Mouse (Mus musculus) E14TG2a.4 (cell line): ENCODE measurements at regions not wholly inside any gene's neighbourhood (a gene's known extent, or its start where the extent isn't known, plus 50 kb on each side); places are given as distances from the start of the nearest gene placed in this dataset.
A peak's percentile ranks its signal among the peaks of the same experiment; 100 is the strongest.

ENCODE experiments used
- H3K27me3 ChIP-seq: 2 replicates; pipeline ENCODE4 v1.6.1; 2014; ENCODE audit warnings: low read length, control low read depth; ENCODE audit not compliant: insufficient read depth
- H3K36me3 ChIP-seq: 2 replicates; pipeline ENCODE4 v1.6.1; 2014; ENCODE audit warnings: low read length, control low read depth; ENCODE audit not compliant: insufficient read depth
- H3K4me1 ChIP-seq: replicated peaks from 2 replicates; pipeline ENCODE4 v1.6.1; 2014; ENCODE audit warnings: low read depth, low read length, control low read depth
- H3K4me3 ChIP-seq: replicated peaks from 2 replicates; pipeline ENCODE4 v1.5.1; 2014; ENCODE audit warnings: mild to moderate bottlenecking, low read length
- H3K9me3 ChIP-seq: 2 replicates; pipeline ENCODE4 v1.6.1; 2014; ENCODE audit warnings: low read length, control low read depth
- CTCF ChIP-seq: conservative IDR thresholded peaks from 2 replicates; pipeline ENCODE4 v1.5.1; 2014; ENCODE audit warnings: low read length
- NANOG ChIP-seq: IDR thresholded peaks from 2 replicates; pipeline ENCODE4 v1.6.1; 2014; ENCODE audit warnings: borderline replicate concordance, low read length, mixed read lengths
- POU5F1 ChIP-seq: IDR thresholded peaks from 2 replicates; pipeline ENCODE4 v1.6.1; 2014; ENCODE audit warnings: low read length, borderline replicate concordance

- Histone ChIP-seq H3K36me3 (no peaks in the 10 kb centered on the region), H3K9me3 (0 out of 2 replicates have a peak, but pooled peaks cover 3% of the 10 kb centered on the region), H3K4me3 (no peak overlapping the region), H3K27me3 (no peaks in the 10 kb centered on the region), H3K4me1 (no peaks in the 10 kb centered on the region)
- TF ChIP-seq CTCF (no peak), NANOG (no peak), POU5F1 (no peak)
Measured at GRCm38 (mm10) chr1:141884356-141884755, 1638.4 kb downstream of the Kcnt2 start.

- H3K27me3 ChIP-seq = no peaks in the 10 kb centered on the region
- no peaks in the 10 kb centered on the region for H3K4me1 ChIP-seq
- no peaks in the 10 kb centered on the region for H3K36me3 ChIP-seq
- no peak for TF ChIP-seq NANOG
- TF ChIP-seq POU5F1 = no peak
- TF ChIP-seq CTCF = no peak
- H3K9me3 ChIP-seq = no peaks in the 10 kb centered on the region
- H3K4me3 ChIP-seq = no peak overlapping the region
Measured at GRCm38 (mm10) chr1:141897924-141898455, 1652.0 kb downstream of the Kcnt2 start.

GRCm38 (mm10) chr1:141911714-141912398, 1665.9 kb downstream of the Kcnt2 start:
- TF ChIP-seq POU5F1 = no peak
- TF ChIP-seq CTCF = no peak
- no peak for TF ChIP-seq NANOG

GRCm38 (mm10) chr1:141926194-141926593, 1680.2 kb downstream of the Kcnt2 start:
- H3K27me3 ChIP-seq = no peaks in the 10 kb centered on the region
- no peak overlapping the region for H3K4me3 ChIP-seq
- TF ChIP-seq POU5F1 (no peak), CTCF (no peak), NANOG (no peak)
- no peaks in the 10 kb centered on the region for H3K4me1 ChIP-seq
- no peaks in the 10 kb centered on the region for H3K9me3 ChIP-seq
- H3K36me3 ChIP-seq = no peaks in the 10 kb centered on the region

More at GRCm38 (mm10) chr1:141911714-141912398, 1665.9 kb downstream of the Kcnt2 start:
- no peaks in the 10 kb centered on the region for H3K36me3 ChIP-seq
- H3K27me3 ChIP-seq = no peaks in the 10 kb centered on the region
- H3K4me1 ChIP-seq = no peaks in the 10 kb centered on the region
- H3K4me3 ChIP-seq = no peak overlapping the region
- H3K9me3 ChIP-seq = no peaks in the 10 kb centered on the region

- no peak overlapping the region for H3K4me3 ChIP-seq
- no peaks in the 10 kb centered on the region for H3K27me3 ChIP-seq
- TF ChIP-seq POU5F1 (no peak), CTCF (no peak), NANOG (no peak)
- H3K9me3 ChIP-seq = no peaks in the 10 kb centered on the region
- H3K36me3 ChIP-seq = no peaks in the 10 kb centered on the region
- no peaks in the 10 kb centered on the region for H3K4me1 ChIP-seq
Measured at GRCm38 (mm10) chr1:141926804-141927203, 1680.8 kb downstream of the Kcnt2 start.

GRCm38 (mm10) chr1:141948055-141948454, 1692.4 kb upstream of the B3galt2 start:
- no peak for TF ChIP-seq POU5F1
- no peak for TF ChIP-seq NANOG
- no peak for TF ChIP-seq CTCF
- no peaks in the 10 kb centered on the region for H3K36me3 ChIP-seq
- no peaks in the 10 kb centered on the region for H3K27me3 ChIP-seq
- H3K4me1 ChIP-seq = no peaks in the 10 kb centered on the region
- H3K4me3 ChIP-seq = no peak overlapping the region
- no peaks in the 10 kb centered on the region for H3K9me3 ChIP-seq

- Histone ChIP-seq H3K36me3 (no peaks in the 10 kb centered on the region), H3K27me3 (no peaks in the 10 kb centered on the region), H3K4me3 (no peak overlapping the region), H3K4me1 (no peaks in the 10 kb centered on the region), H3K9me3 (no peaks in the 10 kb centered on the region)
- no peak for TF ChIP-seq POU5F1
- no peak for TF ChIP-seq CTCF
- TF ChIP-seq NANOG = no peak
Measured at GRCm38 (mm10) chr1:141954323-141954867, 1686.1 kb upstream of the B3galt2 start.

GRCm38 (mm10) chr1:141961743-141962142, 1678.7 kb upstream of the B3galt2 start:
- H3K36me3 ChIP-seq = no peaks in the 10 kb centered on the region
- TF ChIP-seq NANOG (no peak), CTCF (peak; percentile 86), POU5F1 (no peak)

More at GRCm38 (mm10) chr1:141961743-141962142, 1678.7 kb upstream of the B3galt2 start:
- H3K4me3 ChIP-seq = no peak overlapping the region
- no peaks in the 10 kb centered on the region for H3K27me3 ChIP-seq
- no peaks in the 10 kb centered on the region for H3K4me1 ChIP-seq
- no peaks in the 10 kb centered on the region for H3K9me3 ChIP-seq
